Mouse (Mus musculus): Measurements from ENCODE around the gene Fam214b. TPM values are rescaled to one million over a fixed set of nuclear protein-coding genes. Genes with fewer than 3 reads are reported as not detected.
A peak's percentile ranks its signal among the peaks of the same experiment; 100 is the strongest.

Gene Fam214b
- 6.7 and 8.6 TPM in 2 replicates for polyA plus RNA-seq (2015; fragmentation: Nextera tagmentation; extraction: Ambion mirVana)

DNA sequence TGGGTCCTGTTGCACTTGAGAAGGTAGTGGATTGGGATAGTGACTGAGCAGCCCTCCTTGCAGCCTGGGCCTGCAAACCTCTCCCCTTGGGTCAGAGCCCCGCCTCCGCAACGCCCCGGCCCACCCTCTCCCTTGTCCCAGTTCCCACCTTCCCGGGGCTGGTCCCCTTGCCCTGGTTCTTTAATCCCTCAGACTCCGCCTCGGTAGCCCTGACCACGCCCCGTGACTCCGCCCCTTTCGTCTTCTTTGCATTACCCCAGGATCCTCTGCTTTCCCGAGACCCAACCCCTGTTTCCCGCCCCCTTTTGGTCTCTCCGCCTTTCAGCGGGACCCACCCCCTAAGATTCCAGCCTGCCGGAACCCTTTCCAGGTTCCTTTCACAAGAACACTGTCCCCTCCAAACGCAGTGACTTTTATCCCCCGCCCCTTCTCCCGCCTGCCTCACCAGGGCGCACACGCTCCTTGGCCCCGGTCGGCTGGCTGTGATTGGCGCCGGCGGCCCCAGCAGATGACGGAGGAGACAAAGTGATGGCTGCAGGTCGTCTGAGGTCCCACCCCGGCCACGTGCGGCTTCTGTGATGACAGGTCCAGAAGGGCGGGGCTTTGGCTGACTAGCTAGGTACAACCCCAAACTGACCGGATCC is at the start of gene Fam214b:
Gene Fam214b, minus strand, starts transcription at position 562 of the 644 bp plus-strand sequence.
- no peaks in the 10 kb centered on the region for H3K27me3 ChIP-seq (replicated peaks; ENCODE audit: control insufficient read depth, insufficient read depth, low read length)
- under 1% methylated on average over 33 of the region's 33 CpGs for WGBS
- H3K4me2 ChIP-seq (ENCODE audit: low read depth, low read length), result peak within 1 kb of the TSS; percentile 93
- H3K36me3 ChIP-seq (ENCODE audit: control insufficient read depth, insufficient read depth, low read length), result no peaks in the 10 kb centered on the region
- peak; percentile 95 for ATAC-seq
- peak within 1 kb of the TSS; percentile 67 for H3K9ac ChIP-seq (ENCODE audit: low read depth, low read length)
- peaks cover 24% of the 10 kb centered on the region for H3K4me1 ChIP-seq (ENCODE audit: control insufficient read depth, insufficient read depth, low read length)
- peak within 1 kb of the TSS; percentile 37 for H3K27ac ChIP-seq (ENCODE audit: low read length)
- H3K4me3 ChIP-seq (ENCODE audit: low read length), result peak within 1 kb of the TSS; percentile 66
- H3K9me3 ChIP-seq (ENCODE audit: control insufficient read depth, low read length), result no peaks in the 10 kb centered on the region

DNA sequence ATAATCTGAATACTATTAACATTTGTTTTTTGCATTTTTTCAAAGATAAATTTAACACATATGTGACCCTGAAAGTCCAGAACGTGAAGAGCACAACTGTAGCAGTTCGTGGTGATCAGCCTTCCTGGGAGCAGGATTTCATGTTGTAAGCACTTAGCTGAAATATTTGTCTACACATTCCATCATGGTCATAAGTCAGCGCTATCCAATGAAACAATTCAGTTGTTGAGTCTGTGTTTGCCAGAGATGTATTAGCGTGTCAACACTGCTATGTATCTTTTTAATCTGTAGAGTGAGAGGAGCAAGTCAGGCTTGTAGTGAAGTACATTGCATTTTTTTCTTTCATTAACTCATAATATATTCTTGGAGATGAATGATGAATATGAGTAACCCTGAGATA is 45.2 kb upstream of the Fam214b start:
- ATAC-seq, result no peak
- Histone ChIP-seq H3K4me2 (ENCODE audit: low read depth, low read length) (no peak overlapping the region), H3K27me3 (replicated peaks; ENCODE audit: control insufficient read depth, insufficient read depth, low read length) (no peaks in the 10 kb centered on the region), H3K4me1 (ENCODE audit: control insufficient read depth, insufficient read depth, low read length) (no peaks in the 10 kb centered on the region), H3K27ac (ENCODE audit: low read length) (no peak overlapping the region), H3K9me3 (ENCODE audit: control insufficient read depth, low read length) (no peaks in the 10 kb centered on the region), H3K4me3 (ENCODE audit: low read length) (no peak overlapping the region), H3K9ac (ENCODE audit: low read depth, low read length) (no peak overlapping the region), H3K36me3 (ENCODE audit: control insufficient read depth, insufficient read depth, low read length) (no peaks in the 10 kb centered on the region)
- 69% methylated on average over 4 of the region's 4 CpGs for WGBS

DNA sequence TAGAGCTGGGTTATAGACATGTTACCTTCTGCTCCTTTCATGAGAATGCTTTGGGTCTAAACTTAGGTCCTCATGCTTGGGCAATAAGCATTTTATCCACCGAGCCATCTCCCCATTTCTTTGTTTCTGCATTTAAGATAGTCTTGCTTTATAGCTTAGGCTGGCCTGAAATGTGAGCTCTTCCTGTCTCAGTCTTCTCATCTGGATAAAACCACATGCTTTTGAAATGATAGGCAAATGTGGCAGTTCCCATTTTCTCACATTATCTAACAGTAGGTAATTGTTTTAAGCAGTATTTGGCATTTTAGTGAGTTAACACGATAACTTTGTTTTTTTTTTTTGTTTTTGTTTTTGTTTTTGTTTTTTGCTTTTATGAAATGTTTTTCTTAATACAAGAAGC is 43.9 kb upstream of the Fam214b start:
- Histone ChIP-seq H3K4me3 (ENCODE audit: low read length) (no peak overlapping the region), H3K27ac (ENCODE audit: low read length) (no peak overlapping the region), H3K27me3 (replicated peaks; ENCODE audit: control insufficient read depth, insufficient read depth, low read length) (no peaks in the 10 kb centered on the region), H3K9ac (ENCODE audit: low read depth, low read length) (no peak overlapping the region), H3K4me1 (ENCODE audit: control insufficient read depth, insufficient read depth, low read length) (no peaks in the 10 kb centered on the region), H3K9me3 (ENCODE audit: control insufficient read depth, low read length) (no peaks in the 10 kb centered on the region), H3K4me2 (ENCODE audit: low read depth, low read length) (no peak overlapping the region), H3K36me3 (ENCODE audit: control insufficient read depth, insufficient read depth, low read length) (no peaks in the 10 kb centered on the region)
- WGBS, result 98% methylated on average over 2 of the region's 2 CpGs
- ATAC-seq, result no peak

DNA sequence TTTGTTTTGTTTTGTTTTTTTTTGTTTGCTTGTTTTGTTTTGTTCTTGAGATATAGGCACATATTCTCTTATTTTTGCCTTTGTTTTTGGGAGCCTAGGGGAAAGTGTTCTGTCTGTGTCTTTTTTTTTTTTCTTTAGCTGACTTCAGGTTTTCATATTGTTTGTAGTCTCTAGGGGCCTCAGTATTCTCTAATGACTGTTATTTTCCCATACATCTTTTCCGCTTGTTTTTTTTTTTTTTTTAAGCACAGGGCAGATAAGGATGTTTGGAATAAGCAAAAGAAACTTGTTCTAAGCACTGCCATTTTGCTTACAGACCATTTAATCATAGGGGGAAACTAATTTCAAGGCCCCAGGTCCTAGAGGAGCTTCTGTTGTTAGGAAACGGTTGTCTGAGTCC is 36.4 kb upstream of the Fam214b start:
- Histone ChIP-seq H3K36me3 (ENCODE audit: control insufficient read depth, insufficient read depth, low read length) (no peaks in the 10 kb centered on the region), H3K27me3 (replicated peaks; ENCODE audit: control insufficient read depth, insufficient read depth, low read length) (no peaks in the 10 kb centered on the region), H3K4me3 (ENCODE audit: low read length) (no peak overlapping the region), H3K4me2 (ENCODE audit: low read depth, low read length) (no peak overlapping the region), H3K9me3 (ENCODE audit: control insufficient read depth, low read length) (no peaks in the 10 kb centered on the region), H3K4me1 (ENCODE audit: control insufficient read depth, insufficient read depth, low read length) (no peaks in the 10 kb centered on the region), H3K27ac (ENCODE audit: low read length) (no peak overlapping the region), H3K9ac (ENCODE audit: low read depth, low read length) (no peak overlapping the region)
- WGBS, result 64% methylated on average over 2 of the region's 2 CpGs
- no peak for ATAC-seq

DNA sequence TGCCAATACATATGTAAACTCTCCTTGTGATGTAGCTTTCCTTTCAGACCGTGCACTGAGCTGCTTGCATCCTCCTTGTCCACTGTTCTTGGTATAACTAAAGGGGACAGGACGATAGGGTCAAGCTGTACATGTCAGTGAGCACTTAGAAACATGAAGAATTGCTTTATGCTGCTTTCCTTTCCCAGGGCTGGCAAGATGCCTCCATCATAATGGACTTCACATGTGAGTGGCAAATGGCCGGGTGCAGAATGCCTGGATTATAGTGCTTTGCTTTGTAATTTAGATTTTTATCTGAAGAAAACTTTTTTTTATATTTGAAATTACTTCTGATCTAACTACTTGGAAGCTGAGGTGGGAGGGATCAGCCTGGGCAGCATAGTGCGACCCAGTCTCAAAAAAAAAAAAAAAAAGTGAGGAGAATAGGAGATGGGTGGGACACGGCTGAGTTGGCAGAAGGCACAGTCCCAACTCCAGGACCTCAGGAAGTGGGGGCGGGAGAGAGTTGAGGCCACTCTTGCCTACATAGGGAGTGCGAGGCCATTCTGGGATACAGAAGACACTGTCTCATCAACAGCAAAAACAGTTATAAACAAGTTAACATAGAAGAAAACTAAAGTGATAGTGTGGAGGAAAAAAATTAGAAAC is 32.2 kb upstream of the Fam214b start:
- Histone ChIP-seq H3K4me3 (ENCODE audit: low read length) (no peak overlapping the region), H3K27ac (ENCODE audit: low read length) (no peak overlapping the region), H3K9ac (ENCODE audit: low read depth, low read length) (no peak overlapping the region), H3K4me1 (ENCODE audit: control insufficient read depth, insufficient read depth, low read length) (no peaks in the 10 kb centered on the region), H3K36me3 (ENCODE audit: control insufficient read depth, insufficient read depth, low read length) (no peaks in the 10 kb centered on the region), H3K4me2 (ENCODE audit: low read depth, low read length) (no peak overlapping the region), H3K9me3 (ENCODE audit: control insufficient read depth, low read length) (no peaks in the 10 kb centered on the region), H3K27me3 (replicated peaks; ENCODE audit: control insufficient read depth, insufficient read depth, low read length) (no peaks in the 10 kb centered on the region)
- 64% methylated on average over 7 of the region's 7 CpGs for WGBS
- ATAC-seq, result no peak

DNA sequence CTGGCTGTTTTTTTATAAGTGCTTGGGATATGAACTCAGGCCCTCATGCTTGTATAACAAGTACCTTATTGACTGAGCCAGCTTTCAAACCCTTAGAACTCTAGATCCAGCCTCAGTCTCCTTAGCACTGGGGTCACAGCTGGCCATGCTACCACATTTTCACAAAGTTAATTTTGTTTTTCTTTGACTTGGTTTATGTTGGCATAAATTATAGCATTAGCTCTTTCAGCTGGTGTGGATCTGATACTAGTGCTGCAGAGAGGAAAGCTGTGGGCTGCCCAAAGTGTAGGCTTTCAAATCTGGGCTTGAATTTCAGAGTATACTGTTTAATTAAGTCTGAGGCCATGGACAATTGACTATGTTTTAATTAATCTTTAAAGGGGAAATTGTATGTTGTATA is 28.9 kb upstream of the Fam214b start:
- Histone ChIP-seq H3K9me3 (ENCODE audit: control insufficient read depth, low read length) (no peaks in the 10 kb centered on the region), H3K36me3 (ENCODE audit: control insufficient read depth, insufficient read depth, low read length) (no peaks in the 10 kb centered on the region), H3K4me1 (ENCODE audit: control insufficient read depth, insufficient read depth, low read length) (no peaks in the 10 kb centered on the region), H3K9ac (ENCODE audit: low read depth, low read length) (no peak overlapping the region), H3K4me3 (ENCODE audit: low read length) (no peak overlapping the region), H3K4me2 (ENCODE audit: low read depth, low read length) (no peak overlapping the region), H3K27me3 (replicated peaks; ENCODE audit: control insufficient read depth, insufficient read depth, low read length) (no peaks in the 10 kb centered on the region), H3K27ac (ENCODE audit: low read length) (no peak overlapping the region)
- ATAC-seq, result no peak

DNA sequence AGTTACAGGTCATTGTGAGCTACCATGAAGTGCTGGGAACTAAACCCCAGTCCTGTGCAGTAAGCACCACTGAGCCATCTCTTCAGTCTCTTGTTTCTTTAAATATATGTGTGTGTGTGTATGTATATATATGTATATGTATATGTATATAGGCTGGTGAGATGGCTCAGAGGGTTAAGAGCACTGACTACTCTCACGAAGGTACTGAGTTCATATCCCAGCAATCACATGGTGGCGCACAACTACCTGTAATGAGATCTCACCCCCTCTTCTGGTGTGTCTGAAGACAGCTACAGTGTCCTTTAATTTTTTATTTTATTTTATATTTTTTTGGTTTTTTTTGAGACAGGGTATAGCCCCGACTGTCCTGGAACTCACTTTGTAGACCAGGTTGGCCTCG is 19.5 kb upstream of the Fam214b start:
- Histone ChIP-seq H3K9ac (ENCODE audit: low read depth, low read length) (no peak overlapping the region), H3K4me1 (ENCODE audit: control insufficient read depth, insufficient read depth, low read length) (no peaks in the 10 kb centered on the region), H3K9me3 (ENCODE audit: control insufficient read depth, low read length) (no peaks in the 10 kb centered on the region), H3K27ac (ENCODE audit: low read length) (no peak overlapping the region), H3K36me3 (ENCODE audit: control insufficient read depth, insufficient read depth, low read length) (no peaks in the 10 kb centered on the region), H3K4me2 (ENCODE audit: low read depth, low read length) (no peak overlapping the region), H3K27me3 (replicated peaks; ENCODE audit: control insufficient read depth, insufficient read depth, low read length) (no peaks in the 10 kb centered on the region), H3K4me3 (ENCODE audit: low read length) (no peak overlapping the region)
- no peak for ATAC-seq
- WGBS, result 91% methylated on average over 4 of the region's 4 CpGs

DNA sequence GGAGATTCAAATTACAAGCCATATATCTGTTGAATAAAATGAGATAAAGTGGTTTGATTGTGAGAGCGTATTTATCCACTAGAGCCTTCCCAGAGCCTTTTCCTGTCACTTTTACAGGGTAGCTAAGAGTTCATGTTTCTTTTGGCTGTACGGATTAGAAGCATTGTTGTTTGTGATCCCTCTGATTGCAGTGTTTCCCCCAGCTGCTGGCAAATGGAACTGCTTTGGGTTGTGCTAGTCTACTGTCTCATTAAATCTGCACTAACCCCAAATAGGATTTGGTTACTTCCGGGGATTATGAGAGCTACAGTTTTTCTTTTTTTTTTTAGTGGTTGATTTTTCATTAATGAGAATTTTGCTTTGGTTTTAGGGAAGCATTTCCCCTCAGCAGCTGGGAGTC is 14.3 kb upstream of the Fam214b start:
- no peaks in the 10 kb centered on the region for H3K36me3 ChIP-seq (ENCODE audit: control insufficient read depth, insufficient read depth, low read length)
- 59% methylated on average over 3 of the region's 3 CpGs for WGBS
- no peak for ATAC-seq
- no peak overlapping the region for H3K4me2 ChIP-seq (ENCODE audit: low read depth, low read length)
- no peak overlapping the region for H3K27ac ChIP-seq (ENCODE audit: low read length)
- H3K4me3 ChIP-seq (ENCODE audit: low read length), result no peak overlapping the region
- no peak overlapping the region for H3K9ac ChIP-seq (ENCODE audit: low read depth, low read length)
- peaks cover 3% of the 10 kb centered on the region; the same call in 1 of the 2 replicates for H3K4me1 ChIP-seq (ENCODE audit: control insufficient read depth, insufficient read depth, low read length)
- no peaks in the 10 kb centered on the region for H3K9me3 ChIP-seq (ENCODE audit: control insufficient read depth, low read length)
- peaks cover 5% of the 10 kb centered on the region; the same call in 1 of the 2 replicates for H3K27me3 ChIP-seq (replicated peaks; ENCODE audit: control insufficient read depth, insufficient read depth, low read length)

DNA sequence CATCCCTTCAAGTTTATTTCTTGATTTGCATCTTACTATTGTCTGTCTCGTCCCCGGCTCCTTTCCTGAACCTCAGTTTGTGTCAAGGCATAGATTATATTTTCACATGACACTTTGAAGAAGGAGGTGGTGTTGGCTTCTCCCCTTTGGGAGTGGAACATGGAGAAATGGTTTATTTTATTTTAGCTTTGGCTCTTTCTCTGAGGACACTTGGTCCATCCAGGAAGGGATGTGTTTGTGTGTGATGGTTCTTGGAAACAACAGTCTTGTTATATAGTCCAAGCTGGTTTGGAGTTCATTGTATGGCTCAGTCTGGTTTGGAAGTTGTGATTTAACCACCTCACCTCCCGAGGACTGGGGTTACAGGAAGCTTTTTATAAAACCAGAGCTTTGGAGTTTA is 13.7 kb upstream of the Fam214b start:
- no peaks in the 10 kb centered on the region for H3K36me3 ChIP-seq (ENCODE audit: control insufficient read depth, insufficient read depth, low read length)
- no peak overlapping the region for H3K27ac ChIP-seq (ENCODE audit: low read length)
- 0 out of 2 replicates have a peak overlapping the region, but pooled peaks have one; percentile 76 for H3K9ac ChIP-seq (ENCODE audit: low read depth, low read length)
- H3K27me3 ChIP-seq (replicated peaks; ENCODE audit: control insufficient read depth, insufficient read depth, low read length), result peaks cover 5% of the 10 kb centered on the region; the same call in 1 of the 2 replicates
- peak overlapping the region; percentile 81 for H3K4me2 ChIP-seq (ENCODE audit: low read depth, low read length)
- ATAC-seq, result no peak
- peak overlapping the region; percentile 72 for H3K4me3 ChIP-seq (ENCODE audit: low read length)
- peaks cover 3% of the 10 kb centered on the region; the same call in 1 of the 2 replicates for H3K4me1 ChIP-seq (ENCODE audit: control insufficient read depth, insufficient read depth, low read length)
- WGBS, result 46% methylated on average over 3 of the region's 3 CpGs
- H3K9me3 ChIP-seq (ENCODE audit: control insufficient read depth, low read length), result no peaks in the 10 kb centered on the region
